Mouse (Mus musculus): ENCODE measurements around the gene N4bp2. TPM values are rescaled to one million over a fixed set of nuclear protein-coding genes. Genes with fewer than 3 reads are reported as not detected.

The N4bp2 gene
- 10 to 100 TPM; 59.2 to 66.7 TPM for total RNA-seq (2023)

GRCm38 (mm10) chr5:65763088-65763915 is at the start of gene N4bp2:
N4bp2 (plus strand) TSS chr5:65763521.

GRCm38 (mm10) chr5:65861154-65861944 is 98.0 kb downstream of the N4bp2 start, which contains the start of gene Rhoh:
Rhoh (plus strand) TSS chr5:65861213.

Other genes with a start within 250 kb of the N4bp2 start
- gene Smim14, start 226.3 kb upstream of the N4bp2 start, total RNA-seq (2023) = 100 to 1,000 TPM in 1 of 2 experiments, 10 to 100 TPM in 1; 92.6 to 101 TPM
- gene Ube2k, start 226.3 kb upstream of the N4bp2 start, total RNA-seq (2023) = 10 to 100 TPM; 76.3 to 79.6 TPM
- 100 to 1,000 TPM; 227 to 252 TPM for gene Pds5a, start 65.2 kb upstream of the N4bp2 start, total RNA-seq (2023)
- 100 to 1,000 TPM; 154 to 175 TPM for gene Rhoh, start 97.7 kb downstream of the N4bp2 start, total RNA-seq (2023)
- 1 to 10 TPM; 1.8 to 5.0 TPM for gene Chrna9, start 171.4 kb downstream of the N4bp2 start, total RNA-seq (2023)
- gene 9130230L23Rik, start 240.8 kb downstream of the N4bp2 start, total RNA-seq (2023) = not detected

Data from T-cell, adult 66 days (primary cell).